In the genomic region with DNA sequence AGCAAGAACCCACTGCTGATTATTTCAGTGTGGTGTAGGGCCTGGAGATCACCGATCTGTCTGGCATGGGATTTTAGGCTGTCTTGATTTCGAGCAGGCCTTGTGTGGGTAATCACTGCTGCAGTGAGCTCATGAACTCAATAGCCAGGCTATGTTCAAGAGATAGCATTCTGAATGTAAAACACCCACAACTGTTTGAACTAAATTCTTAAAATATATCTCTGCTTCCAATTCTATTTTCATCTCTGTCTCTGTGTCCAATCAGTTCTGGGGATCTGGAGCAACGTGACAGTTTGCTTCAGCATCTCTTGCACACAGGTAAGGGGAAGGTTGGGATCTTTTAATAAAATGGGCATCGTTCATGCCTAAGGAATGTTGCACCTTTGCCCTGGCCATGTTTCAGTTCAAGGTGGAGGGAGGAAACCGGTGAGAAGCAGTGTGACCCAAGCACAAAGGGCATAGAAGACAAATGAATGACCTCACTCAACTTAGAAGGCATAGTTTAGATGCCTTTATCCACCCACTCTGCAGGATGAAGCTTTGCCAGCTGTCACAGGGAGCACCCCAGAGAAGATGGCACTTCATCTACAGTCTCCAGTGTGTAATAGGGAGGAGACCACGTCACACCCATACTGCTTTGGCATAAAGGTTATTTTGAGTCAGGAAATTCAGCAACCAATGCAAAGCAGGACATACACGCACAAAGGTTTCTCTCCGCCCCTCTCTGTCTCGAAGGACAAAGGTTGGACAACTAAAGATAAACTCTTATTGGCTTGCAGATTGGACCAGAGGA, we compare ENCODE assay signal across 8 mouse cellular contexts. TPM values are rescaled to one million over a fixed set of nuclear protein-coding genes. Genes with fewer than 3 reads are reported as not detected.
DNase-seq lines count a peak whose midpoint lies in the region; ATAC-seq and TF ChIP-seq lines count a peak whose summit lies in the region.

No protein-coding gene starts in this region.

- H3K27me3 ChIP-seq in forebrain, embryonic 13.5 days: no peaks in the 10 kb centered on the region
- H3K27me3 ChIP-seq in myocyte (ENCODE audit: control insufficient read depth, insufficient read depth, insufficient read length): no peaks in the 10 kb centered on the region

- TF ChIP-seq CTCF in layer of hippocampus, adult 2 months (conservative IDR thresholded peaks at IDR 0.05): no peak

- no peak for ATAC-seq in forebrain, embryonic 13.5 days

- no peaks in the 10 kb centered on the region for H3K79me2 ChIP-seq in myocyte (ENCODE audit: control insufficient read depth, insufficient read depth)

- peaks cover 25% of the 10 kb centered on the region for H3K4me1 ChIP-seq in forebrain, embryonic 13.5 days

- 62% methylated on average over 9 of the region's 9 CpGs for WGBS in forebrain, embryonic 13.5 days

- H3K9me3 ChIP-seq in forebrain, embryonic 13.5 days (replicated peaks): no peaks in the 10 kb centered on the region

- peak overlapping the region; percentile 94 for H3K27ac ChIP-seq in layer of hippocampus, adult 2 months
- no peak overlapping the region for H3K27ac ChIP-seq in forebrain, embryonic 13.5 days

- no peak for DNase-seq in layer of hippocampus, adult 2 months (ENCODE audit: low spot score in 2 of 2)
- no peak for DNase-seq in layer of hippocampus, postnatal 36 days
- peak; percentile 54 for DNase-seq in ZHBTc4 (ENCODE audit: low read depth, low spot score)
- peak; percentile 27 to 46 for DNase-seq in kidney, postnatal 36 days
- DNase-seq in ovary, postnatal 10 days (ENCODE audit: low spot score): no peak
- DNase-seq in spleen, postnatal 4 days (ENCODE audit: low spot score in 2 of 2): no peak

- H3K4me3 ChIP-seq in layer of hippocampus, adult 2 months: peak overlapping the region; percentile 70
- H3K4me3 ChIP-seq in forebrain, embryonic 13.5 days: peak overlapping the region; percentile 55
- peak overlapping the region; percentile 40 for H3K4me3 ChIP-seq in myocyte

- H3K36me3 ChIP-seq in forebrain, embryonic 13.5 days (ENCODE audit: poor library complexity, severe bottlenecking): no peaks in the 10 kb centered on the region
- H3K36me3 ChIP-seq in myocyte (ENCODE audit: control insufficient read depth, insufficient read depth): no peaks in the 10 kb centered on the region

- H3K9ac ChIP-seq in forebrain, embryonic 13.5 days: peak overlapping the region; percentile 63

- no peak overlapping the region for H3ac ChIP-seq in myocyte (ENCODE audit: control insufficient read depth, insufficient read length)

- peak overlapping the region; percentile 71 for H3K4me2 ChIP-seq in forebrain, embryonic 13.5 days
- peak overlapping the region; percentile 80 for H3K4me2 ChIP-seq in myocyte (ENCODE audit: low read depth)

- TF ChIP-seq POLR2A in myocyte (IDR thresholded peaks at IDR 0.05; ENCODE audit: insufficient read length, low read depth): no peak

TF ChIP-seq in myocyte, 11 proteins besides CTCF, POLR2A, EP300 and RAD21:
- TF ChIP-seq MYOG (IDR thresholded peaks at IDR 0.05; ENCODE audit: control insufficient read depth in 1 of 3, insufficient read depth in 1 of 3, insufficient read length in 2 of 3, low read depth in 2 of 3): peak in 2 of 3 experiments; percentile 35 to 50
- no peak for TF ChIP-seq CEBPB (IDR thresholded peaks at IDR 0.05; ENCODE audit: insufficient read depth, poor library complexity, severe bottlenecking)
- peak; percentile 25 to 75 (median 54) for TF ChIP-seq MYOD1 (IDR thresholded peaks at IDR 0.05; ENCODE audit: control insufficient read depth in 1 of 3, insufficient read length in 2 of 3, low read depth in 2 of 3)

RNA-seq across cellular contexts. Expression of gene Olfr1423, which starts 36.7 kb away (rescaled TPM):
- total RNA-seq in layer of hippocampus, adult 2 months (2021): not detected
- total RNA-seq in layer of hippocampus, postnatal 36 days (2021): not detected
- not detected in 2 replicates for polyA plus RNA-seq in forebrain, embryonic 13.5 days (2015; fragmentation: Nextera tagmentation; extraction: Ambion mirVana)
- not detected for polyA plus RNA-seq in myocyte (2012; fragmentation: generic; extraction: Trizol)

RNA-seq across cellular contexts. Expression of gene Osbp, which starts 38.7 kb away (rescaled TPM):
- 10 to 100 TPM; 50.3 to 50.9 TPM for total RNA-seq in layer of hippocampus, adult 2 months (2021)
- total RNA-seq in layer of hippocampus, postnatal 36 days (2021): 10 to 100 TPM; 51.1 to 52.3 TPM
- polyA plus RNA-seq in forebrain, embryonic 13.5 days (2015; fragmentation: Nextera tagmentation; extraction: Ambion mirVana): 4.1 and 4.9 TPM in 2 replicates
- polyA plus RNA-seq in myocyte (2012; fragmentation: generic; extraction: Trizol): 23.1 TPM

RNA-seq across cellular contexts. Expression of gene Olfr1424, which starts 58.1 kb away (rescaled TPM):
- not detected for total RNA-seq in layer of hippocampus, adult 2 months (2021)
- not detected for total RNA-seq in layer of hippocampus, postnatal 36 days (2021)
- not detected in 2 replicates for polyA plus RNA-seq in forebrain, embryonic 13.5 days (2015; fragmentation: Nextera tagmentation; extraction: Ambion mirVana)
- polyA plus RNA-seq in myocyte (2012; fragmentation: generic; extraction: Trizol): not detected

Comparison
In these comparisons a context has a peak if more than half of its experiments do, and no peak if none do; other contexts are left out.
1. DNase-seq: peak in ZHBTc4 (single experiment) and kidney, postnatal 36 days (2 of 2); none in layer of hippocampus, adult 2 months (0 of 2), layer of hippocampus, postnatal 36 days (0 of 2), ovary, postnatal 10 days (single experiment) and spleen, postnatal 4 days (0 of 2).
2. Peak in every context shown above with its lines, with median percentiles within 50 percentile points of each other: H3K4me3 ChIP-seq.